Mouse (Mus musculus) cerebellum, adult 9-10 months (tissue): ENCODE measurements around the gene Tekt5.

Experiments used
- DNase-seq: peaks from one replicate; pipeline ENCODE4 v3.0.0; 2022

The Tekt5 gene

GRCm38 (mm10) chr16:10377286-10377685 is 18.0 kb downstream of the Tekt5 start:
- DNase-seq = no peak

DNA sequence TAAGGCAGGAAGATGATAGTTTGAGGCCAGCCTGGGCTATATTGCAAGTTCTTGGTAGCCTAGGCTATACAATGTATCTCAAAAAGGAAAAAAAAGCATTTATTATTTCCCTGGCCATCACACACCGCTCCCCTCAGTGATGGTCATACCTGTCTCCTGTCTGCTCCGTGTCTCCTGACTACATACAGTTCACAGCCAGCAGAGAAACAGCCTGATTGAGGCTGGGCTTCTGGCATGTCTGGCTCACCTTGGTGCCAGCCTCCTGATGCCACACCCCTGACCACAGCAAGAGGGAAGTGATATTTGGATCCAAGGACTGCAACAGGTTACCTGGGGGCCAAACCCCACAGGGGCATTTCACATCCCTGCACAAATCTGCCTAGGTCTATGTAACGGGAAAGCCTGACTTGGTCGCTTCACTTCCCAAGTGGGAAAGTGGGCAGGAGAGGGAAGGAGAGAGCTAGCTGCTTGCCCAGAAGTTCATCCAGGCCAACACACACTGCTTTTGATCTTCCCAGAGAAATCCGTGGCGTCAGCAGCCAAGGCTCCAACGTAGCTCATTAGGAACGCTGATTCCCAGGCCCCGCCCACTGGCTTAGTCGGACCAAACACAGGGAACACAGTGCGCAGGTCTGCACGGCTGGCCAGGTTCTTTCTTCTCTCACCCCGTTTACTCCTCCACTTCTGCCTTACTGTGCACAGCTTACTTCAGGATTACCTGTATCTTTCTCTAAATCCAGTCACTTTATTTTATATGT is 20.9 kb downstream of the Tekt5 start:
- DNase-seq = no peak

GRCm38 (mm10) chr16:10372372-10372771 is 22.9 kb downstream of the Tekt5 start:
- peak; percentile 8 for DNase-seq

DNA sequence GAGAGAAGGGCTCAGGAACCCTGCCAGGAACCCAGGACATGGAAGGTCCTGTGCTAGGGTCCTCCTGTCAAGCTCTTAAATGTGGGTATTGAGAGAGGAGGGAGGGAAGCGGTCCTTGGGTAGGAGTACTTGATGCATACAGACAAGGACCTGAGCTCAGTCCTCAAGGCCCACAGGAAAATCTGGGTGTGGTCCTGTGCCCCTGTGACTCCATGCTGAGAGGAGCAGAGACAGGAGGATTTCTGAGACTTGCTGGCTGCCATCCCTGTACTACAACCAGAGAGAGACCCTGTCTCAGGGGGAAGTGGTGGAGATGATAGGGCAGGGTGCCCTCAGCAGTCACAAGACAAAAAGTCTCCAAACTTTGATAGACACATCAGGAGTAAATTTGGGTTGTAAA is 25.3 kb downstream of the Tekt5 start:
- DNase-seq = no peak

DNA sequence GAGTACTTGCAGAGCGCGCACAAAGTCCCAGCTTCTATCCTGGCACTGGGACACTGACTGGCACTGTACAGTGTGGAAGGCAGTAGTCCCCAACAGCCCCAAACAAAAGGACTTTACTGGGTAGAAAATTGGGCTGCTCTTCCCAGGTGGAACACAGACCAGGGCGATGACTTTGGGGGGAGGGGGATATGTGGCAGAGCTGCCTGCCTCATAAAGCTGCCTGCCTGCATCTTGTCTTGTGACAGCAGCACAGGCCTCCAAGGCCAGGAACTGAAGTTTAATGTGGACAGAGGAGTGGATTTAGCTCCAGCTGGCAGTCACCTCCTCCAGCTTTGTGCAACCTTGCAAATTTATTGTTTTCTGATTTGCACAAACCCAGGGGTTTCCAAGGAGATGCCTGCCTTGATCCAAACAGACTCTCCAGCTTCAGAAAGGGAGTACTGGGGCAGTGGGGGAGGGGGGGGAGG is 25.8 kb downstream of the Tekt5 start:
- DNase-seq = peak; percentile 26

- DNase-seq = no peak
Measured at GRCm38 (mm10) chr16:10366240-10367217, 28.8 kb downstream of the Tekt5 start.

GRCm38 (mm10) chr16:10365796-10366195 is 29.5 kb downstream of the Tekt5 start:
- DNase-seq = no peak

DNA sequence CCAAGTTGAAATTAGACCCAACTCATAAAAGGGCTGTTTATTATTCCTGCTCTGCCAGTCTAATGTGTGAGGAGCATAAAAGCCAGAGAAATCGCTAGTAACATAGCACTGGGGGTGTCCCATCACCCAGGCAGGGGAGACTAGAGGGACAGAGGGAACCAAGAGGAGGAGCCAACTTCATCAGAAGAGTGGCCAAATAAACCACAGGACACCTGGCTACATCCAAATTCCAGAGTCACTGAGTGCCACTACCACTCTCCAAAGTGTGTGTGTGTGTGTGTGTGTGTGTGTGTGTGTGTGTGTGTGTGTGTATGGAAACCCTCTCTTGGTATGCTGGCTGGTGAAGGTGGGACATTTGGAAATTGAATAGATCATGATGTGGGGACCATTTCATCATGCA is 32.2 kb downstream of the Tekt5 start:
- DNase-seq = no peak

DNA sequence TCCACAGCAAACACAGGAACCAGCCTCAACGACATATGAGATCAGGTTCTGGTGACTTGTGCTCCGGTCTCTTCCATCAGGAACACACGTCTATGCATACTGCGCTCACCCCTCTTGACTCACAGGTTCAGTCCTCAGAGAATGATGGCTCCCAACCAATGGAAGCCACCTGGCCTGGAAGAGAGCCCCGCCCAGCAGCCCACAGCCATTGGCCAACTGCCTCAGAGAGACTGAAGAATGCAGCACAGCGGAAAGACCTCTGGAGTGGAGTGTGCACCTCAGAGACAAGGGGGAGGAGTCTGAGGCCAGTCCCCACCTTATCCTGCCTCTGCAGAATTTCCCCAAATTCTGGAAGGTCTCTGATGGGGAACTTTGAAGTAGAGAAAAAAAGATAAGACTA is 36.0 kb downstream of the Tekt5 start:
- DNase-seq = no peak

DNA sequence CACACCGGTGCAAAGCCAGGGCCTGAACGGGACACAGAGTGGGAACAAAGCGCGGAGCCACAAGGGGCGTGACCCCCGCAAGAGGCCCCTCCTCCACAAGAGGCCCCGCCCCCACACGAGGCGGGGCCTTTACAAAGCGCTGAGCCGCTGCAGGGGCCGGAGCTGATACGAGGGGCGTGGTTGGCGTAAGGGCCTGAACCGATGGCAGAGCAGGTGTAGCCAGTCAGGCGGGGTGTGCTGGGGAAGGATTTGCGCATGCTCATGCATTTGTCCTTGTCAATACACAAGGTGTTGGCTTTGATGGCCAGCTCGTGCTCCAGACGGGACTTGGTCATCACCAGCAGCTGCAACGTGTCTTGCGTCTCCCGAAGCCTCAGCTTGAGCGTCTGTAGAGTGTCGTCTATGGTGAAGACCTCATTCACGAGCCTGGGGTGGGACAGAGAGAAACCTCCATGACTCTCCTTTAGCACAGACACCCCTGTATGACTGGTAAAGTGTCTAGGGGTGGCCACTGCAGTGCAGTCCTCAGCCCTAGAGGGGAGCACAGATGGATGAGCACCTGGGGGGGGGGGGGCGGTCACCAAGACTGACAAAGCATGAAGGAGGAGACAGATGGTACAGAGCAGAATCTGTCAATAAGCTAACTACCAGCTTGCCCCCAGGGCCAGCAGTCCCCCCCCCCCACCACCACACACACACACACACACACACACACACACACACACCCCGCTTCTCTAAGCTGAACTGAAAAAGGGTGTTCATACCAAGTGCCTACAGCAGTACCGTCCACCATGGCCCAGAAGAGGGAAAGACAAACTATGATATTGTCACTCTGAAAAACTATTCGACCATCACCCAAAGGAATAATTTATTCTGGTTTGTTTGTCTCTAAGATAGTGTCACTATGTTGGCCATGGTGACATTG is 37.0 kb downstream of the Tekt5 start:
- no peak for DNase-seq

DNA sequence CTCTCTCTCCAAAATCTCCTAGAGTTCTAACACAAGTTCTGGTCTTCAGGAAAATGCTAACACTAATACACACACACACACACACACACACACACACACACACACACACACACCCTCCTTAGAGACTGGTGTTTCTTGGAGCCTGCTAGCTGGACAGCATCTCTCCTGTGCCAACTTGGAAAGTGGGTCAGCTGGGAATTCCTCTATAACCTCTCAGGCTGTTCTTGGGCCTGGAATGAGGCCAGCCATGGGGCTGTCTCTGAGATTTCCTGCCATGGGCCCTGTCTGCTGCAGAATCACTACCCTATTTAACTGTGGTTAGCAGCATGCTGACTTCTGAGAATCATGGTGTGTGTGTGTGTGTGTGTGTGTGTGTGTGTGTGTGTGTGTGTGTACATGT is 40.3 kb downstream of the Tekt5 start:
- peak; percentile 22 for DNase-seq

GRCm38 (mm10) chr16:10351050-10351636 is 44.1 kb downstream of the Tekt5 start:
- no peak for DNase-seq

- DNase-seq = no peak
Measured at GRCm38 (mm10) chr16:10349876-10350275, 45.4 kb downstream of the Tekt5 start.

GRCm38 (mm10) chr16:10349436-10349835 is 45.9 kb downstream of the Tekt5 start:
- no peak for DNase-seq

DNA sequence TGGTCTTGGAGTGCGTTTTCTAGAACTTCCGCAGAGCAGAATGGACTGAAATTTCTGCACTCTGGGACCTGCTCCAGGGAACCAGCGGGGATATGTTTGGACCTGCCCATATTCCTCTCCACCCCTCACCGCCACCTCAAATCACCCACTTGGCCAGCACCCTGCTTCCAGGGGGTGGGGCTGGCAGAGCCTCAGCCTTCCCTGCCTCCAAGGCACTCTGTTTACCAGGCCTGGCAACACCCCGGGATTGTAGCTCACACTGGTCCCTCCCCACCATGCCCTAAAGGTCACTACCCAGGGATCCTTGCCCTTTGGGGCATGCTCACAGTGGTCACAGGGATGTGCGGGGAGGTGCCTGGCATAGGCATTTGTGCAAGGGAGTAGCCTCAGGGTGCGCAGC is 47.7 kb downstream of the Tekt5 start:
- DNase-seq = no peak

GRCm38 (mm10) chr16:10341110-10341509 is 54.2 kb downstream of the Tekt5 start:
- no peak for DNase-seq

- DNase-seq = no peak
Measured at GRCm38 (mm10) chr16:10339930-10340329, 55.4 kb downstream of the Tekt5 start.

DNA sequence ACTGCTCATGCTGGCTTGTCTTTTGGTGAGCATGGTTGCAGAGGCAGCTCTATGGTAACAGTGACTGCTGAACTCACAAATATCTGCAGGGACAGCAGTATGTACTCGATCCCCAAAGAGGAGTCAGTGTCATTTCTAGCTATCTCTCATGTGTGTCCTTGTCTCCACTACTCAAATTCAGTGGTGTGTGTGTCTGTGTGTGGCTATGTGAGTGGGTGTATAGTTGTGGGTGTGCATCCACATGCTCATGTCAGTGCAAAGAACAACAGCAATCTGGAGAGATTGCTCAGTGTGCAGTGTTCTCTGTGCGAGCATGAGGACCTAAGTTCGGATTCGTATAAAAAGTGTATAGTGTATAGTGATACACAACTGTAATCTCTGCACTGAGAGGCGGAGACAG is 56.7 kb downstream of the Tekt5 start:
- DNase-seq = no peak

DNA sequence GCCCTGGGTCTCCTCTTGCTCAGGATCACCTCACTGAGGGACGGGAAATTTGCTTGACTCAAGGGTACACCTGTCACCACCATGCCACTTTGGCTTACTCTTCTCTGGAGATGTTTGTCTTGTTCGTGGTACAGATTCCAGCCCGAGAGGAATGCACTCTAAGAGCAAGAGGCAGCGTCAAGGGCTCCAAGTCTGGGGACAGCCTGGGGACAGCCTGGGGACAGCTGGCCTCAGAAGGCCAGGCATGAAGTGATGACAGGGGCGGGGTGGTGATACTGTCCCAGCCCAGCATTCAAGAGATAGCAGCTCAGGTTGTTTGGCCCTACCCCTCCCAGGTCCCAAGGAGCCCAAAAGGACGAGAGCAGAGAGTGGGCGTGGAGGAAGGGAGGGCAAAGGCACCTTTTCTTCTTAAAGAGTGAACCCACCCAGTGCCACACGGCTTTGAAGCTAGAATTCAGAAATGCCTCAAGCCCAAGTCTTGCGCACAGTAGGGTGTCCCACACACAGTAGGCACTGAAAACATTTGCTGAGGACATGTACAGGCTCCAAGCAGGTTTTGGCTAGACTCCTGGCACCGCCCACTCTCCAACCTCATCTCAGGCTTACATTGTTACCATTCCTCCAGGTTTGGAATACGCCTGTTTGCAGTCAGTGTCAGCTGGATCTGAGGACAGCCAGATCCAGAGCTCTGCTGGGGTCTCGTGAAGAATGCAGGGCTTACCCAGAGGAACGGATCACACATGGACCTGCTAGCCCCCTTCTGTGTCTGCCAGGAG is 57.7 kb downstream of the Tekt5 start:
- no peak for DNase-seq

- DNase-seq = no peak
Measured at GRCm38 (mm10) chr16:10336454-10337421, 58.6 kb downstream of the Tekt5 start.
